Mouse (Mus musculus) midbrain, embryonic 16.5 days (tissue): ENCODE results near the gene Phf23. TPM values are rescaled to one million over a fixed set of nuclear protein-coding genes. Genes with fewer than 3 reads are reported as not detected.

Experiments
- ATAC-seq: fragments of 200-750 bp; cut with Nextera tagmentation; 2 replicates; pipeline ENCODE4 v1.8.0; 2017; ENCODE audit warnings: moderate TSS enrichment
- H3K27ac ChIP-seq: fragments of 300-500 bp; sonication (generic); 2 replicates; pipeline ENCODE4 v1.5.1; 2014; ENCODE audit warnings: mild to moderate bottlenecking, low read length, mixed read lengths
- H3K27me3 ChIP-seq: fragments of 300-500 bp; sonication (generic); 2 replicates; pipeline ENCODE4 v1.6.1; 2014; ENCODE audit warnings: low read depth, low read length, mixed read lengths; ENCODE audit not compliant: control insufficient read depth, insufficient read depth
- H3K36me3 ChIP-seq: fragments of 300-500 bp; sonication (generic); 2 replicates; pipeline ENCODE4 v1.6.1; 2014; ENCODE audit warnings: mild to moderate bottlenecking, low read length, moderate library complexity, mixed read lengths; ENCODE audit not compliant: control insufficient read depth, insufficient read depth
- H3K4me1 ChIP-seq: fragments of 300-500 bp; sonication (generic); 2 replicates; pipeline ENCODE4 v1.6.1; 2014; ENCODE audit warnings: mild to moderate bottlenecking, low read length, mixed read lengths; ENCODE audit not compliant: control insufficient read depth, insufficient read depth
- H3K4me2 ChIP-seq: fragments of 300-500 bp; sonication (generic); 2 replicates; pipeline ENCODE4 v1.6.1; 2014; ENCODE audit warnings: mild to moderate bottlenecking, low read length, mixed read lengths
- H3K4me3 ChIP-seq: fragments of 300-500 bp; sonication (generic); 2 replicates; pipeline ENCODE4 v1.5.1; 2014; ENCODE audit warnings: low read depth, mild to moderate bottlenecking, low read length, moderate library complexity, mixed read lengths
- H3K9ac ChIP-seq: fragments of 300-500 bp; sonication (generic); 2 replicates; pipeline ENCODE4 v1.6.1; 2014; ENCODE audit warnings: low read depth, low read length, mixed read lengths
- H3K9me3 ChIP-seq: fragments of 300-500 bp; sonication (generic); replicated peaks from 2 replicates; pipeline ENCODE4 v1.6.1; 2014; ENCODE audit warnings: mild to moderate bottlenecking, low read length, mixed read lengths; ENCODE audit not compliant: control insufficient read depth, poor library complexity, severe bottlenecking
- WGBS: fragments of 180-500 bp; shearing (Covaris S2); extraction: QIAGEN DNeasy Blood & Tissue Kit; methylation state at CpG from one replicate; pipeline ENCODE4 v1.1.7; 2014; 5-methylcytosine and 5-hydroxymethylcytosine counted together
- polyA plus RNA-seq: library from polyadenylated mRNA; unstranded; fragments of >200 nt; fragmentation: Nextera tagmentation; extraction: Ambion mirVana; gene quantifications from 2 replicates; pipeline ENCODE4 v1.2.1, GENCODE M21; 2015

Phf23 gene
- polyA plus RNA-seq, 1 experiment from 2014 or later = 51.2 TPM

GRCm38 (mm10) chr11:69981141-69981762 is 14.3 kb upstream of the Phf23 start, which contains the start of gene Ctdnep1:
TSS of gene Ctdnep1 (plus strand) at chr11:69981156.
- no peaks in the 10 kb centered on the region for H3K27me3 ChIP-seq
- WGBS = under 1% methylated on average over 40 of the region's 43 CpGs
- peaks cover 16% of the 10 kb centered on the region for H3K36me3 ChIP-seq
- peak within 1 kb of the TSS; percentile 92 for H3K4me2 ChIP-seq
- H3K27ac ChIP-seq = peak within 1 kb of the TSS; percentile 98
- ATAC-seq = peak; percentile 43; the same call in 1 of the 2 replicates
- H3K4me3 ChIP-seq = peak within 1 kb of the TSS; percentile 98
- H3K9ac ChIP-seq = peak within 1 kb of the TSS; percentile 99
- no peaks in the 10 kb centered on the region for H3K9me3 ChIP-seq
- H3K4me1 ChIP-seq = peaks cover 26% of the 10 kb centered on the region

- 65% methylated on average over 8 of the region's 8 CpGs for WGBS
- Histone ChIP-seq H3K27ac (peak within 1 kb of the TSS; percentile 98), H3K36me3 (peaks cover 19% of the 10 kb centered on the region), H3K4me3 (peak within 1 kb of the TSS; percentile 98), H3K27me3 (no peaks in the 10 kb centered on the region), H3K4me1 (peaks cover 26% of the 10 kb centered on the region), H3K9ac (peak within 1 kb of the TSS; percentile 99), H3K4me2 (peak within 1 kb of the TSS; percentile 66), H3K9me3 (no peaks in the 10 kb centered on the region)
- no peak for ATAC-seq
Observed at GRCm38 (mm10) chr11:69982225-69982624, 13.4 kb upstream of the Phf23 start, which contains the start of gene Elp5. TSS of gene Elp5 (minus strand) at chr11:69982517.

- WGBS = 20% methylated on average over 5 of the region's 5 CpGs
- H3K9ac ChIP-seq = peak overlapping the region; percentile 99
- peaks cover 26% of the 10 kb centered on the region for H3K4me1 ChIP-seq
- no peak overlapping the region for H3K27ac ChIP-seq
- H3K36me3 ChIP-seq = peaks cover 21% of the 10 kb centered on the region
- no peaks in the 10 kb centered on the region for H3K27me3 ChIP-seq
- H3K4me2 ChIP-seq = peak overlapping the region; percentile 66
- no peaks in the 10 kb centered on the region for H3K9me3 ChIP-seq
- no peak overlapping the region for H3K4me3 ChIP-seq
- no peak for ATAC-seq
Observed at GRCm38 (mm10) chr11:69982877-69983276, 12.7 kb upstream of the Phf23 start.

GRCm38 (mm10) chr11:69983377-69983776 is 12.2 kb upstream of the Phf23 start:
- H3K4me2 ChIP-seq = peak overlapping the region; percentile 66; the same call in 1 of the 2 replicates
- WGBS = 86% methylated on average over 4 of the region's 4 CpGs
- no peak overlapping the region for H3K27ac ChIP-seq
- no peak for ATAC-seq
- H3K4me1 ChIP-seq = peaks cover 26% of the 10 kb centered on the region
- H3K4me3 ChIP-seq = no peak overlapping the region
- H3K36me3 ChIP-seq = peaks cover 24% of the 10 kb centered on the region
- no peaks in the 10 kb centered on the region for H3K27me3 ChIP-seq
- H3K9ac ChIP-seq = peak overlapping the region; percentile 99; the same call in 1 of the 2 replicates
- H3K9me3 ChIP-seq = no peaks in the 10 kb centered on the region

DNA sequence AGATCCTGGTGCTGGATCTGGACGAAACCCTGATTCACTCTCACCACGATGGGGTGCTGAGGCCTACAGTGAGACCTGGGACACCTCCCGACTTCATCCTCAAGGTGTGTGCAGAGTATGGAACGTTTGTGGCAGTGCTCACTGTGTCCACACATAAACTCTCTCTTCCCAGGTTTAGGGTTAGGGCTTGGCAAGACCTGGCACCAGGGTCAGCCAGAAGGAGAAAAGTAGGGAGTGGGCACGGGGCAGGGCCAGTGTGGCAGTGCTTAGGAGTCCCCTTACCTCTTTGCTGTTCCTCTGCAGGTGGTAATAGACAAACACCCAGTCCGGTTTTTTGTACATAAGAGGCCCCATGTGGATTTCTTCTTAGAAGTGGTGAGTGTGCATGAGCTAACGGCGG is 11.1 kb upstream of the Phf23 start:
- Histone ChIP-seq H3K9me3 (no peaks in the 10 kb centered on the region), H3K4me3 (no peak overlapping the region), H3K27ac (no peak overlapping the region), H3K36me3 (peaks cover 34% of the 10 kb centered on the region), H3K4me2 (no peak overlapping the region), H3K4me1 (peaks cover 18% of the 10 kb centered on the region), H3K9ac (no peak overlapping the region), H3K27me3 (no peaks in the 10 kb centered on the region)
- no peak for ATAC-seq
- WGBS = 90% methylated on average over 8 of the region's 8 CpGs

DNA sequence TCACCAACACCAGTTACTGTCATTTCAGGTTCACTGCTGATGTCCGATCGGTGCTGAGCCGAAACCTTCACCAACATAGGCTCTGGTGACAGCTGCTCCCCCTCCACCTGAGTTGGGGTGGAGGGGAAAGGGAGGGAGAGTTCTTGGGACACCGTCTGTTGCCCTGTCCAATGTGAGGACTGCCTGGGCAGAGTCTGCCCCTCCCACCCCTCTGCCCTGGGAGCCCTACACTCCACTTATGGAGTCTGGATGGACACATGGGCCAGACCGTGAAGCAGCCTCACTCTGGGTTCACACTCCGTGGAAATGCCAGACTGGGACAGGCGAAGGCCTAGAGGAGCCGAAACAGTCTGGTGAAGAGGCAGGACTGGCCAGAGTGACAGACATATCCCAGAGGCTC is 5.6 kb upstream of the Phf23 start:
- no peaks in the 10 kb centered on the region for H3K9me3 ChIP-seq
- H3K4me3 ChIP-seq = no peak overlapping the region
- H3K4me2 ChIP-seq = no peak overlapping the region
- H3K4me1 ChIP-seq = peaks cover 19% of the 10 kb centered on the region
- H3K27me3 ChIP-seq = no peaks in the 10 kb centered on the region
- H3K9ac ChIP-seq = no peak overlapping the region
- peaks cover 33% of the 10 kb centered on the region for H3K36me3 ChIP-seq
- no peak overlapping the region for H3K27ac ChIP-seq
- no peak for ATAC-seq
- 87% methylated on average over 8 of the region's 8 CpGs for WGBS

- ATAC-seq = peak; percentile 70
- H3K4me1 ChIP-seq = peaks cover 19% of the 10 kb centered on the region
- H3K36me3 ChIP-seq = peaks cover 29% of the 10 kb centered on the region
- peak within 1 kb of the TSS; percentile 83 for H3K27ac ChIP-seq
- H3K9me3 ChIP-seq = no peaks in the 10 kb centered on the region
- H3K4me3 ChIP-seq = peak within 1 kb of the TSS; percentile 54
- under 1% methylated on average over 40 of the region's 40 CpGs for WGBS
- H3K27me3 ChIP-seq = no peaks in the 10 kb centered on the region
- H3K4me2 ChIP-seq = peak within 1 kb of the TSS; percentile 60
- H3K9ac ChIP-seq = peak within 1 kb of the TSS; percentile 72
Observed at GRCm38 (mm10) chr11:69990850-69991691, 4.5 kb upstream of the Phf23 start, which contains the start of gene Gabarap. TSS of gene Gabarap (plus strand) at chr11:69991143.

DNA sequence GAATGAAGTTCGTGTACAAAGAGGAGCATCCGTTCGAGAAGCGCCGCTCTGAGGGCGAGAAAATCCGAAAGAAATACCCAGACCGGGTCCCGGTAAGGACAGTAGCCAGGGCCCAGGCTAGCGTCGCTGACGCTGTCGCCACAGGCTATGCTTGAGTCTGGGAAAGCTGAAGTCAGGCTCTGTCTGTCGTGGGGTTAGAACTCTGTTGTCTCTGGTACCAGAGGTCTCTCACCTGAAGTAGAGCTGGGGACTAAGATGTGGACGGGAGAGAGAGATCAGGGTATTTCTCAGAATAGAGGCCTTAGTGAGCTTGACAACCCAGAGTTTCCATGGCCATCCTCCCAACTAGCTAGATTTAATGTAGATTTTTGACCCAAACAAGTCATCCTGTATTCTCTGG is 3.9 kb upstream of the Phf23 start:
- WGBS = 0% methylated on average over 15 of the region's 15 CpGs
- Histone ChIP-seq H3K36me3 (peaks cover 25% of the 10 kb centered on the region), H3K4me2 (peak overlapping the region; percentile 60), H3K9me3 (no peaks in the 10 kb centered on the region), H3K4me3 (peak overlapping the region; percentile 54), H3K4me1 (peaks cover 19% of the 10 kb centered on the region), H3K27me3 (no peaks in the 10 kb centered on the region), H3K9ac (peak overlapping the region; percentile 72), H3K27ac (peak overlapping the region; percentile 83)
- 0 out of 2 replicates have a peak, but pooled peaks have one; percentile 5 for ATAC-seq

GRCm38 (mm10) chr11:69992396-69992795 is 3.2 kb upstream of the Phf23 start:
- H3K4me2 ChIP-seq = peak overlapping the region; percentile 60
- H3K36me3 ChIP-seq = peaks cover 19% of the 10 kb centered on the region
- no peak overlapping the region for H3K27ac ChIP-seq
- WGBS = 87% methylated on average over 10 of the region's 10 CpGs
- peaks cover 19% of the 10 kb centered on the region for H3K4me1 ChIP-seq
- no peaks in the 10 kb centered on the region for H3K27me3 ChIP-seq
- peak overlapping the region; percentile 72 for H3K9ac ChIP-seq
- ATAC-seq = no peak
- H3K9me3 ChIP-seq = no peaks in the 10 kb centered on the region
- peak overlapping the region; percentile 54 for H3K4me3 ChIP-seq
